Mouse (Mus musculus) naive thymus-derived CD4-positive, alpha-beta T cell, adult 5 months (primary cell): ENCODE results near the gene Krt88. TPM values are rescaled to one million over a fixed set of nuclear protein-coding genes. Genes with fewer than 3 reads are reported as not detected.

ENCODE experiments used
- polyA plus RNA-seq: library from polyadenylated mRNA; unstranded; fragments of 100-300 nt; shearing (Covaris generic); gene quantifications from one replicate; pipeline ENCODE4 v1.2.1, GENCODE M21; 2017

Krt88 gene
- polyA plus RNA-seq: not detected

DNA sequence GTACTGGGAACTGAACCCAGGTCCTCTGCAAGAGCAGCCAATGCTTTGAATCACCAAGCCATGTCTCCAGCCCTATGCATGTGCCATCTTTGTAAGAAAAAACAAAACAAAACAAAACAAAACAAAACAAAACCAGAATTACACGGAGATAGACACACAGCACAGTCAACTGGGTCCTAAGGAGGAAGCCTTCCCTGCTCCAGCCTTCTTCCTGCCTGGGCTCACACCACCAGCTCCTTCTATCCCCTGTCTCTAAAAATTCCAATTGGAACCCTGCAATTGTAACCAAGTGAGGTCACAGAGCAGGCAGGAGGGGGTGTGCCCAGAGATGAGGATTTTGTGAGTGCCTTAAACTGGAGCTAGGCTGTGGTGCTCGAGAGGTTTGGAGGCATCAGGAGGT, at the start of gene Krt88:
Gene Krt88 (plus strand): TSS at position 301 of the 400 bp plus-strand sequence.

GRCm38 (mm10) chr15:101410775-101411174, 36.8 kb upstream of the Krt88 start, which contains the start of gene Krt7:
TSS of gene Krt7 (plus strand) at chr15:101411043.

DNA sequence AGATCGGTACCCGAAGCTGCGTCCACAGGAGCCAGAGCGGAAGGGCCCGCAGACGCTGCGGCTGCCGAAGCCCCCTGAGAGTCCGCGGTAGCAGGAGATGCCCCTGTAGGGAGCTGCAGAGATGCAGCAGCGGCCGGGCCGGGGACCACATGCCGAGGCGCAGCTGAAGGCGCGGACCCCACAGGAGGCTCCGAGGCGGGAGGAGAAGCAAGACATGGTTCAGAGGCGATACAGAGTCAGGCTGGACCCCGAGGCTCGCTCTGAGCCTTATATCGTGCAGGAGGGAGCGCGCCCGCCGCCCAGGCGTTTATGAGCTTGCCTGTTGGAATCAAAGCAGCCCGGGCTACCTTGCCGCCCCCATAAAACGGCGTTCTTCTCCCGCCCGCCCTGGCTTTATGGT, 9.0 kb upstream of the Krt88 start, which contains the start of gene Krt87:
Gene Krt87 (minus strand): TSS at position 250 of the 400 bp plus-strand sequence.

DNA sequence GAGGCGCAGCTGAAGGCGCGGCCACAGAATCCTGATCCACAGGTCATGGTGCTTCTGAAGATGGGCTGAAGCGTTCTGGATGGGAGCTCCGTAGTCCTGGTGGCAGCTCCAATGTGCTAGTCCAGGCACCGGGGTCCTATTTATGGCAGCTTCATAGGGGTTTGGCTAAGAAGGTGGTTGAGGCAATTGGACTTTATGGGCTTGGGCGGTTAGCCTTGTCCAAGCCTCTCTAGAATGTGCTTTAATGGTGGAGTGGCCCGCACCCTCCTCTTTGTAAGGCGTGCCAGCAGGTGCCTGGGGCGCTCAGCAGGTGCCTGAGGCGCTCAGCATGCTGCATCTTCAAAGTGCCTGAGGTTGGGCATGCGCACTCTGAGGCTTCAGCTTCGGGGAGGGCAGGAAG, 16.1 kb downstream of the Krt88 start, which contains the start of gene Krt81:
Gene Krt81 (minus strand): TSS at position 101 of the 400 bp plus-strand sequence.

DNA sequence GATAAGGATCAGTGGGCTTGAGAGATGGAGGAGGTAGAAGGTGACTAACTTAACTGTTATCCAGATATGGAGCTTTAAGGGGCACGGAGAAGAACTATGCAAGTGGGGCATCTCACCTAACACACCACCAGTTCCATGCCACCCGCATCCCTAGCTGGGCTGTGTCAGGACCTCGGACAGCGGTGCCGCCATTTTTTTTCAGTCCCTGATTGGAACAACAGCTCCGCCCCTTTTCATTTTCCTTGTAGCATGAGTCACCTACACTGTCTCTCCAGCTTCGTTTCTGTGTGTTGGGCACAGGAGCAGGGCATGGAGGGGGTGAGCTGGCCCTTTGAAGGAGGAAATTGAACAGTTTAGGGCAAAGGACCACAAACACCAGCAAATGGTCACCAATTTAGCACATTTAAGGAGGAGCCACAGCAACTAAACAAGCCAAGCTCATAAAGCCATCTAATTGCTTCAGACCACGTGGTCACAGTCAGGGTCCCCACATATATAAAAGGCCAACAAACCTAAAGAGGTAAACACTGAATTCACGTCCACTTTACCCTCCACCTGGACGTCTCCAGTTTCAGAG, 25.5 kb downstream of the Krt88 start, which contains the start of gene Krt86:
Gene Krt86 (plus strand): TSS at position 527 of the 577 bp plus-strand sequence.

DNA sequence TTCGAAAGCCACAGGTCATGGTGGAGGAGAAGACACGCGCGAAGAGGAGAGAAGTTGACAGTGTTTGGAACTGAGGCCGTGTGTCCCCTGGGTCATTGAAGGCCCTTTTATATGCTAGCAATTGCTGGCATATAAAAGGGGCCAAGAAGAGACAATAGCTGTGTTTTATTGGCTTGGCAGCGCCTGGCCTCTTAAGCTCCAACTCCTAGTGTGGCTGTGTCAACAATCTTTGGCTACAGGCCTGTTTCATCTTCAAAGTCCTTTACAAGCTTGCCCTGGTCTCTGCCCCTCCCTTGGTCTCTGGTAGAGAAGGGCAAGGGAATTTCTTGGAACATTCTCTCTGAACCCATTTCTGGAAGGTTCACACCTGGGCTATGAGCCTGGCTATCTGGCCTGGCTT, 43.9 kb downstream of the Krt88 start, which contains the start of gene Krt83:
Gene Krt83 (minus strand): TSS at position 82 of the 400 bp plus-strand sequence.

Other genes starting within 250 kb of the Krt88 start
- 13.2 TPM for gene Grasp, start 223.6 kb upstream of the Krt88 start, polyA plus RNA-seq
- gene Nr4a1, start 193.5 kb upstream of the Krt88 start, polyA plus RNA-seq: 458 TPM
- 99.9 TPM for gene Atg101, start 163.5 kb upstream of the Krt88 start, polyA plus RNA-seq
- gene 6030408B16Rik, start 154.5 kb upstream of the Krt88 start, polyA plus RNA-seq: not detected
- not detected for gene Krt80, start 77.6 kb upstream of the Krt88 start, polyA plus RNA-seq
- gene Krt7, start 36.7 kb upstream of the Krt88 start, polyA plus RNA-seq: not detected
- gene Krt87, start 8.9 kb upstream of the Krt88 start, polyA plus RNA-seq: not detected
- not detected for gene Krt81, start 16.0 kb downstream of the Krt88 start, polyA plus RNA-seq
- gene Krt86, start 25.7 kb downstream of the Krt88 start, polyA plus RNA-seq: not detected
- not detected for gene Krt83, start 43.8 kb downstream of the Krt88 start, polyA plus RNA-seq
- gene Gm49425, start 69.5 kb downstream of the Krt88 start, polyA plus RNA-seq: not detected
- not detected for gene Krt84, start 85.1 kb downstream of the Krt88 start, polyA plus RNA-seq
- not detected for gene Krt82, start 102.9 kb downstream of the Krt88 start, polyA plus RNA-seq
- not detected for gene Krt90, start 115.2 kb downstream of the Krt88 start, polyA plus RNA-seq
- 0.10 TPM for gene Krt75, start 126.2 kb downstream of the Krt88 start, polyA plus RNA-seq
- not detected for gene Gm5414, start 180.4 kb downstream of the Krt88 start, polyA plus RNA-seq
- not detected for gene Gm5478, start 199.6 kb downstream of the Krt88 start, polyA plus RNA-seq
- not detected for gene Krt6b, start 232.5 kb downstream of the Krt88 start, polyA plus RNA-seq
- gene Krt6a, start 246.6 kb downstream of the Krt88 start, polyA plus RNA-seq: not detected